Mouse (Mus musculus): ENCODE measurements around the gene B4galnt3.
"Not testable (repeated sequence)": the region's sequence is repeated elsewhere in the genome, so short reads cannot be mapped to it uniquely, and the experiment has no call there.

The B4galnt3 gene

DNA sequence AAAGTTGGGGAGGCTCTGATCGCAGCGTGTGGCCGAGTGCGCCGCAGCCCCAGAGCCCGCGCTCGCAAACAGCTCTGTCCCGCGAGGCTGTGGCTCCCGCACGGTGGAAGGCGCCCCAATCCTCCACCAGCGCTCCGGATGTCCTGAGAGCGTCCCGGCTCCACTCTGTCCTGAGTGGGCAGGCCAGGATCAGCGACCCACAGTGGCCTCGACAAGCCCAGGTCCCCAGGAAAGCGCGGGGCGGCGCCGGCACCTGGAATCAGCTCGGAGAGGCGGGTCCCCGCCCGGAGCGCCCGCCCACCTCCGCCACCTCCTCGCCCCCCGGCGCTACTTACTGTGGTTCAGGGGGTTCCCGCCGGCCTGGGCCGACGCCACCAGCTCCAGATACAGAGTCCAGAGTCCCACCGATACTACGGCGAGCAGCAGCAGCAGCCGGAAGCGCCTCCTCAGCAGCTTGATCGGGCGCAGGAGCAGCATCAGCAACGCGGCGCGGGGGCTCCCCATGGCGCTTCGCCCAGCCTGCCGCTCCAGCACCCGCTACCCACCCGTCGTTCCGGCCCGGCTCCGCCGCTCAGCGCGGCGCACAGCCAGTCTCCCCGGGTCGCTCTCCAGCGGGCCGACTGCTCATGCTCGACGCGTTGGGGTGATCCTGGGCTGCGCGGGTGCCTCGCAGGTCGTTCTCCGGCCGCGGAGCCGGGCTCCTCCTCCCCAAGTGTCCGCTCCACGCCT lies at the start of gene B4galnt3, which contains the start of gene D330020A13Rik:
B4galnt3 (minus strand) TSS at position 504 of the 729 bp plus-strand sequence.
D330020A13Rik (plus strand) TSS at position 309 of the 729 bp plus-strand sequence.
- no peak for DNase-seq (ENCODE audit: low spot score)

DNA sequence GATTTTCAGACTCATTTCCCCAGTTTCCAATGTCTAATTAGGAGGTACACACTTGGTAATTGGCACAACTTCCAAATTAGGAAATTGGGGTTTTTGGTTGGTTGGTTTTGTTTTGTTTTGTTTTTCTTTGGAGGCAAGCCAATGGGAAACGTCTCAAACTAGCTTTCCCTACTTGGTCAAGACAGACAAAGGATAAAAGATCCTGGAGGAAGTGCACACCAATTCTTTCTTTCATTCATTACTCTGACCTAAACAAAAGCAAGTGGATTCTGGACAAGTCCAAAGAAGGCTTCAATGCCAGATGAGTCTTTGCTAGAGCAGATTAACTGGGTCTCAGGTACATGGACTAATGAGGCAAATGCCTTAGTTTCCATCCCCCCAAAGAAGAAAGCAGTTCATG lies 49.6 kb upstream of the B4galnt3 start:
- no peak for DNase-seq (ENCODE audit: low spot score)

DNA sequence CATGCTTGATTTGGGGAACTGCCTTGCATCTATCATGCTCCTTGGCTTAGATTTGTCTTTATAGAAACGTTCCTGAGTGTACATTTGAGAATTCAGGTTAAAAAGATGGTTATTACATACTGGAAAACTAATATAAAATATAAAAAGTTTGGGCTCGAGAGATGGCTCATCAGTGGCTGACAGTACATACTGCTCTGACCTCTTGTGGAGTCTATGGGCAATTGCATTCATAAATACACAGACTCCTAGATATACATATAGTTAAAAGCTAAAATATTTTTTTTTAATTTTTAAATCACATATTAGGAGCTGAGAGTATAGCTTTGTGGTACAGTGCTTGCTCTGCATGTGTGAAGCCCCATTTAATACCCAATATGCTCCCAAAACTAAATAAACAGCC lies 38.0 kb upstream of the B4galnt3 start:
- DNase-seq (ENCODE audit: low spot score): no peak

DNA sequence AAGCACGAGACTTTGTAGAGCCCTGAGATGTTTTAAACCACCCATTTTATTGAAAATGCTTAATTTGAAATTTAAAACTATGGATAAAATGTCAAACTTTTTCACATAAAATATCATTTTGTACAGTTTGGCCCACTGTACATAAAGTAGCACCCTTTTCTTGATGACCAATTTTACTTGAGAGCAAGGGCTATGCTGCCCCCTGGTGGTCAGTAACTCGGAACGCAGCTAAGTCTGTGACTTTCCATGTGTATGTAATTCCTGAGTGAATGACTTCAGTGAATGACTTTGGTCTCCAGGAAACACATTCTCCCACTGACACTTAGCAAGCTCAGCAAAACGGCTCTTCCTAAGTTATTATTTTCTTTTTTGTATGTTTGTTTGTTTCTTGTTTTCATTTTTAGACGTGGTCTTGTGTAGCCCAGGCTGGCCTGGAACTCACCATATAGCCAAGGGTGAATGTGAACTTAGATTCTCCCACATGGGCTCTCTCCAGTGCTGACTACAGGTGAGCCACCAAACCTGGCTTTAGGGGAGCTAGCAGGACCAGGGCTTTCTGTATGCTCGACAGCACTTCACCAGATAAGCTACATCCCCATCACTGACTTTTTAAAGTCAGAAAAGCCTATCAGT lies 30.1 kb upstream of the B4galnt3 start:
- DNase-seq (ENCODE audit: low spot score): peak; percentile 80

DNA sequence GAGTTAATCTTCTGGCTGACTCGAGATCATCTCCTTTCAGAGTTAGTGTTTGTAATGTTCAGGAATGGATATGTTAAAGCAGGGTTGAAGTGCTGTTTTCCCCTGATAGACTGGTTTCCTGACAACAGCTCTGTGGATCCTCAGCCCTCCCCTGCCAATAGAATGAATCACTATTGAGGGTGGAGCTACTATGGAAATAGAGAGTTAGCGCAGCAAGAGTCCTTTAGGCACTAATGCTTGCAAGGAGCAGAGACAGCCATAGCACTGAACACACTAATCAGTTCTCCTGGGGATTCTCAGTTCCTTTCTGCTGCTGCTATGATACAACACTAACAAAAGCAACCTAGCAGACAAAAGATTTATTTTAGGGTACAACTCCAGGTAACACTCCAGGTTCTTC lies 26.0 kb upstream of the B4galnt3 start:
- no peak for DNase-seq (ENCODE audit: low spot score)

DNA sequence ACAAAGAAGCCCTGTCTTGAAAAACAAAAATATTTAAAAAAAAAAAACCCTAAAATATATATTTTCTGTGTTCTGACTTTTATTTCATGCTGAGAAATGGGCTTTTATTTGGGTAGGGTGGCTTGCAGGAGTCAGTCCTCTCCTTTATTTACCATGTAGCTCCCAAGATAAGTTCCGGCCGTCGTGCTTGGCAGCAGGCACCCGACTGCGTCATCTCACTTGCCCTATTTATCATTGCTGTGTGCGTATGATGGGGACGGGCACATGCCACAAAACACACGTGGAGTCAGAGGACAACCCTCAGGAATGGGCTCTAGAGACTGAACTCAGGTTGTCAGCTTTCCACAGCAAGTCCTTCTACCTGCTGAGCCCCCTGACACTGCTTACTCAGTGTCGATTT lies 24.8 kb upstream of the B4galnt3 start:
- DNase-seq (ENCODE audit: low spot score): no peak

DNA sequence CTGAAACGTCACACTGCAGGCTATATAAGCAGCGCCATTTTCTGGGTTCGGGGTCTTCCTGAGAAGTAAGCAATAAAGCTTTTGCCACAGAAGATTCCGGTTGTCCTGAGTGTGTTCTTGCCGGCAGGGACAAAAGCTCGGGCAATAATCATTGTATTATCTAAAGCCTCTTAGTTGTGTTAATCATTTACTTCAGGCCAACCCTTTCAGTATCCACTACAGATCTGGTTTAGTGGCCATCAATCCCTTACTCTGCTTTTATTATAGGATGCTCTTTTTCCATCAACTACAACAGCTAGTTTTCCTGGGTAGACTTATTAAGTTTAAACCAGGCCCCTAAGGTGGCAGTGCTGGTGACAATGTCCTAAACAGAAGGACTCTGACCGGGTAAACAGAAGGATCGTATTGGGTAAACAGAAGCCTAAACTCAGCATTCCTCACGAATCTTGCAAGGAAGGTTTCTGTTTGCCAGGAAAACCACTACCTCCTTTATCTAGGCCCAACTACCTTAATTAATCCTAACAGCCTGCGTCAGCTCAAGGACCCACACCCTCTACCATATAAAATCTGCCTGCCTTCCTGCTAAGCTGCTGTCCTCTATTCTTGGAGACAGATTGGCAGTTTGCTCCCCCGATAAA lies 24.1 kb upstream of the B4galnt3 start:
- DNase-seq (ENCODE audit: low spot score): no peak

DNA sequence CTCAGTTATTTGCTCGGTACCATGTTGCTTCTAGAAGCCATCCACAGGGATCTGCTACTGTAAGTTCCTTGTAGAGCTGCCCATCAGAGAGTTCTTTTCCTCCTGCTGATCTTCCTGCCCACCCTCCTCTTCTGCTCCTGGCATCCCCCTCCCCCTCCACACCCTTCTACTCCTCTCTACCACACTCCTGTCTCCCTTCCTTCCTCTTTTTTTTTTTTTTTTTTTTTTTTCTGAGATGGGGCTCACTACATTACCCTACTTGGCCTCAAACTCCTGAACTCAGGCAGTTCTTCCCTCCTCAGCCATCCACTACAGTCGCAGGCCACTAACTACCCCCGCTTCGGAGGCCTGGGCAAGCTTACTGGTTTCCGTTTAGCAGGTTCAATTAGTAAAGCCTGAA lies 18.1 kb upstream of the B4galnt3 start:
- no peak for DNase-seq (ENCODE audit: low spot score)

DNA sequence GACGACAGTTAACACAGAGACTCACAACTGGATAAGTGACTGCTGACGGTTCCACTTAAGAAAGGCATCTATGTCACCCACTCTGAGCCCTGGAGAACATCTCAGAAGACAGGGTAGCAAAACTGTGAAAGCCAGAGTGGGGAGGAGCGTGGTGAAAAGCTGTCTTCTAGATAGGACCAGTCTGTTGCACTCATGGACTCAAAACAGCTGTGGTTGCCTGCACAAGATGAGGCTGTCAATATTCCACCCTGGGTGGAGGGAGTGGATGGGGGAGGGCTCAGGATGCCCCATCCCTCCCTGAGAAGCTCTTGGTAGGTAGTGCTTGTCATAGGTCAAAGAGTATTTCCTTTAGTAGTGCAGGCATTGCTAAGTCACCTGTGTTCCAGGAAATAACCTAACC lies 15.4 kb upstream of the B4galnt3 start:
- no peak for DNase-seq (ENCODE audit: low spot score)

DNA sequence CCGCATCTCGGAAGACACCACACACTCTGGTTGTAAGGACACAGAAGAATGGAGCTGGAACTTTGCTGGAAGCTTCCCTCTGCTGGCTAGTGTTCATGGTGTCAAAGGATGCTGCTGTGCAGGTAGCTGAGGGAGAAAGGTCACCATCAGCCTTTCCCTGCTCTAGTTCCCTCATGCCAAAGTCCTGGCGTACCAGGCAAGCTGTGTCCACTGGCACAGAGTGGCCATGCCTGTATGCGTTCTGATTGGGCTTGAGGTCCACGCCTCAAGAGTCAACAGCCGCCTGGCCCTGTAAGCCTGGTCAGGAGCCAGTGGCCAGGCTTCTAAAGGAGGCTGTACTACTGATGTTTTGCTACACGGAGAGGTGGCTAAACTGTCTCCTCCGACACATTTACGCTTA lies 15.0 kb upstream of the B4galnt3 start:
- no peak for DNase-seq (ENCODE audit: low spot score)

DNA sequence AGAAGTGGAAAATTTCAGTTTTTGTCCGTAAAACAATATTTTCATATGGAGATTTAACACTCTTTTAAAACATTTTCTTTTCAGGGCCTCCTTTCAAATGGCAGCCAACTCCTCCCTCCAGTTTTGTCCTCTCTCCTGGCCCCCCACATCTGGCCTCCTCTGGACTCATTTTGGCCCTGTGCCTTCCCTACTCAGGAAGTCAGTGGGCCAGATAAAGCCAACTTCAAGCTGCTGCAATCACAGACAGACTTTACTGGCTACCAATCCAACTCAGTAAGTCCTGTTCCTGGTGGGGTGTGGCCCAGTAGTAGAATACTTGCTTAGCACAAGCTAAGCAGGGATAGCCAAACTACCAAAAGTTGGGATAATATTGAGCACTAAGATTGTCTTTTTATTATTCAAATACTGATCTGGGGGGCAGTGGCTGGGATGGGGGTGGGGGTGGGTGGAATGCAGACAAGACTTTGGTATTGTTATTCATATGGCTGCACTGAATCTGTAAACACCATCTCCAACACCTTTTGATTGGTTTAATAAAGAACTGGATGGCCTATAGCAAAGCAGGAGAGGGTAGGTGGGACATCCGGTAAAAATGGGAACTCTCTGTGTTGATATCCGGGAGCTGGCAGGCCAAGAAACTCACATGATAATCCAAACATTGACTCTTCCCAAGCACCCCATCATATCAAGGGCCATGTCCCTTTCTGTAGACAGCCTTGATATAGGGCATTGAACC lies 12.7 kb upstream of the B4galnt3 start:
- DNase-seq (ENCODE audit: low spot score): no peak

DNA sequence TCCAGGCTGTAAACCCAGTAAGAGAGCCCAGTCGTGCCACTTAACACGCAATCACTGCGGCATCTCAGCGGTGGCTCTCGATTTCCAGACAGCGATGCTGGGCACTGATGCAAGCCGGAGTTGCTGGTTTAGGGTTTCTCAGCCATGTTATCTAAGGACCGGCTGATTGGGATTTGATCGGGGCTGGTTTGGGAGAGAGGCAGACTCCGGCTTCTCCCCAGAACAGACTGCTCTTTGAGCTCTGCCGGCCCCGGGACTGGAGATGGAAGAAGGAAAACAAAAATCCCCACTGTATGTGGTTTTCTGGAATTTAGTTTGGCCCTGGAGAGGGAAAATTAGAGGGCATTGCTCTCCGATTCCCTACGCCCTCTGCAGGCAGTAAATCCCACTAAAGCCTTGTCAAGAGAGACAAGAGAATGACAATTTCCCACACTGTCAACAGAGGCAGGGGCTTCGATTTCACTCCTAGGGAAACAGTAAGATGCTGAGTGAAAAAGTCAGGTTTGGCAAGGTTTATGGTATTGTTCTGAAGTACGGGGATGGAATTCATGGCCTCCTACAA lies 8.5 kb upstream of the B4galnt3 start:
- no peak for DNase-seq (ENCODE audit: low spot score)

DNA sequence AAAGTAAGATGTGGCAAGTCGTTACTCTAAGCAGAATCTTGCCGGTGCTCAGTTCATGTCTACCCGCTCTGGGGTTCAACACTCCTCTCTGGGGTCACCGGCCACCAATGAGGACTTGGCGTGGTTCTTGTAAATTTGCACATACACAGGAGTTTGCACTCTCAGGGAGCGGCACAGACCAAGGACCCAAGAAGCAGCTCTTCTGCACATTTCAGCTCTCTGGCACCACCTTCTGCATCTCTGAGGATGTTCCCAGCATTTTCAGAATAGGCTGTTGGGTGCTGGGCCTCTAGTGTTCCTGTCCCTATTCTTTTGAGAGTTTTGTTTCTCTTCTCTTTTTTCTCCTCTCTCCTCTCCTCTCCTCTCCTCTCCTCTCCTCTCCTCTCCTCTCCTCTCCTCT lies 6.8 kb upstream of the B4galnt3 start:
- DNase-seq (ENCODE audit: low spot score): no peak

DNA sequence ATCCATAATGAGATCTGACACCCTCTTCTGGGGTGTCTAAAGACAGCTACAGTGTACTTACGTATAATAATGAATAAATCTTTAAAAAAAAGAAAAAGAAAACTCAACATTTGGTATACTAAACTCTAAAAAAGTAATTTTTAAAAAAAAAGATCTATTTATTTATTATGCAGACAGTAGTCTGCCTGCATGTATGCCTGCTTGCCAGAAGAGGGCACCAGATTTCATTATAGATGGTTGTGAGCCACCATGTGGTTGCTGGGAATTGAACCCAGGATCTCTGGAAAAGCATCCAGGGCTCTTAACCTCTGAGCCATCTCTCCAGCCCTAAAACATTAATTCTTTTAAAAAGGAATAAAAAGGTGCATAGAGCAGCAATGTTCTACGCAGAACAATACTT lies 2.2 kb upstream of the B4galnt3 start:
- not testable (repeated sequence) for DNase-seq (ENCODE audit: low spot score)

DNA sequence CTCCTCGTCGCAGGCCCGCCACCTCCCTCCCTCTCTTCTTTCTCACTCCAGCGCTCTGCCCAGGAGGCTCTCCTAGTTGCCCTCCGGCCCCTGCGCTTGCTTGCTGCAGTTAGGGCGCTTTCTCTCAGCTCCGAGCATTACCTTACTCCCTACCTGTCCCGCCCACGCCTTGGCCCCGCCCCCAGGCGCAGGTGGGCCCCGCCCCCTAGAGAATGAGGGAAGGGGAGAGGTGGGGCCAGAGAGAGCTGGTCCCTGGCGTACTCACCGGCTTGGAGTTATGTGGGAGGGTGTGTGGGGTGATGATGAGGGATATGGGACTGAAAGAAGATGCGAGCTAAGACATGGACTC lies 400 bp upstream of the B4galnt3 start:
- DNase-seq (ENCODE audit: low spot score): no peak

DNA sequence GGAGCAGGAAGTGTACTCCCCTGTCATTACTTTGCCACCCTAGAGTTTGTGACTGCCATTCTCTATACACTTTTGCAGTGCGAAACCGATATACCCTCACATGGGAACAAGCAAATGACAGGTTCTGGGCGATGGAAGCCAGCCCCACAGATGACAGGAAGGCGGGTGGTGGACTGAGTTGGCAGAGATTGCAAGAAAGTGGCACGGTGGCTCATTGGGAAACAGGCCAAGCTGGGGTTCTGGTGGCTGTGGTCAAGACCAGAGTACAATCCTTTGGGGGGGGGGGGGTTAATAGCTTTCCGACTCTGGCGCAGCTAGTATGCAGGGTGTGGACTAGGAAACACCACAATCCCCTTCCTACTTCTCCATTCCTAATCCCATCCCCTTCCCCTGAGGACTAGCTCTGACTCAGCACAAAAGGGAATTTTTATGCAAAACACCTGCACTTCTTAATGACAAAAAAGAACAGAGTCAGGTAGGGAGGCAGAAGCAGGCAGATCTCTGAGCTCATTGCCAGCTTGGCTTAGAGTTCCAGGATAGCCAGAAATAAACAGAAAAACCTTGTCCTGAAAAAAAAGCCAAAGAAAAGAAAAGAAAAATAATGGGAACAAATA lies 2.9 kb downstream of the B4galnt3 start:
- DNase-seq (ENCODE audit: low spot score): no peak

DNA sequence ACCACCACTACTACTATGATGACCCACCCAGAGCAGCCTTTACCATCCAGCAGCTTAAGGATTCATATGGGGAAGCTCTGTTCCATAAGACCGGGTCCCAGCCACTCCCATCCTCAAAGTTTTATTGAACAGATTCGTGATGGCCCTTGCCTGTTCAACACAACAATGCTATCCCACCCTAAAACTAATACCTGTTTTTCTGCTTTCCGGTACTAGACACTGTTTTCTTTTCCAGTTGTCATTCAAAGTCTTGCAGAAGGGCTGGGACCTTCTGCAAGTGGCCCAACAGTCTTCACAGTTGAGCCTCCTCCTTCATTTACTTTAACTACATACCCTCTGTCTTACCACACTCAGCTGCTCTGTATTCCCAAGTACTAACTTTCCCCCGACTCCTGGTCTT lies 4.9 kb downstream of the B4galnt3 start:
- no peak for DNase-seq (ENCODE audit: low spot score)

DNA sequence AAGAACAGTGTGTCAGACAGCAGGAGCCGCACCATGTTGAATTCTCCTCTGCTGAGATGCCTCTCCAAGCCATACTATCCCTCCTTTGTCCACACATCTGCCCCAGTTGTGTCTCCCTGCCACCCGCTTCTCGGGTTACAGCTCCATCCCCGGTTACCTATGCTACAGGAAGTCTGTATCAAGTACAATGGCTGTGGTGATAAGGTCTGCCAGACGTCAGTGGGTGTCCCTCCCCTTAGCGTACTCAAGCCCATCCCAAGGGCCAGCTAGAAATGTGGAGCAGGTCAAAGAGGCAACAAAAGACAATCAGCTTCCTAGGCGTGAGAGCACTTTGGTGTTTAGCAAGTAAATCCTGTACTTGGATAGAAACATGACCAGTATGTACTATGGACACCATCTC lies 5.8 kb downstream of the B4galnt3 start:
- no peak for DNase-seq (ENCODE audit: low spot score)

DNA sequence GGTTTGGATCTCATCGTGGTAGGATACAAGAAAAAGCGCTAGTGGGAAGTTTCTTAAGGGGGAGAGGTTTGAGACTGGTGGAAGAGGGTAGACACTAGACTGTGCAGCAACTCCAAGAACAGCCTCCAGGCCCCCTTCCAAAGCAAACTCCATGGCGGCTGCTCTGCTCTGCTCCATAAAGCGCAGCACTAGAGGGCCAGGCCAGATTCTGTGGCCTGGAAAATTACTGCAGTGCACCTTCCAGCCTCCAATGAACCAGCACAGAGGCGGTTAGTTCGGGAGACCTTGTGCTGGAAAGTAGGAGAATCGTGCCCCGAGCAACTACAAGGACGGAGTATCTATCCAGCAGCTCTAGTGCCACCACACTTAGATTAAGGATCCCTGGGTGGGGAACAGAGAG lies 7.1 kb downstream of the B4galnt3 start:
- DNase-seq (ENCODE audit: low spot score): no peak

DNA sequence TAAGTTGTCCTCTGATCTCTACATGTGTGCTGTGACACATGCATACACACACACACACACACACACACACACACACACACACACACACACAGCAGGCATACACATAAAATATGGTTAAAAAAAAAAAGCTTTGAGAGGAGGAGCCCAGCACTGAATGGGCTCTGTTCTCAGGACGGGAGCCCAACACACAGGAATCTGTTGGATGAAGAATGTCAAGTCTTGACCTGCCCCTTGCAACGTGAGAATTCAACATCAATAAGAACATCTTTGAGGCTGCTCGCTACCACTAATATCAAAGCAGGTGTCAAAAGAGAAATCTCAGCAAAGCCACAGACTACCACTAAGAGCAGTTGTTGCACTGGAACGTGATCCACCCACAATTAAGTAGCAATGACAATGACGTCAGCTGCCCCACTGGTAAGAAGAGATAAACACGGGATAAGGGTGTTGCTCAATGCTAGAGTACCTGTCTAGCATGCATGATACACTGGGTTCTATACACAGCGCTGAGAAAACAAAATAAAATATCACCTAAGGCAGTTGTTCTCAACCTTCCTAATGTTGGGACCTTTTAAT lies 17.4 kb downstream of the B4galnt3 start:
- no peak for DNase-seq (ENCODE audit: low spot score)

DNA sequence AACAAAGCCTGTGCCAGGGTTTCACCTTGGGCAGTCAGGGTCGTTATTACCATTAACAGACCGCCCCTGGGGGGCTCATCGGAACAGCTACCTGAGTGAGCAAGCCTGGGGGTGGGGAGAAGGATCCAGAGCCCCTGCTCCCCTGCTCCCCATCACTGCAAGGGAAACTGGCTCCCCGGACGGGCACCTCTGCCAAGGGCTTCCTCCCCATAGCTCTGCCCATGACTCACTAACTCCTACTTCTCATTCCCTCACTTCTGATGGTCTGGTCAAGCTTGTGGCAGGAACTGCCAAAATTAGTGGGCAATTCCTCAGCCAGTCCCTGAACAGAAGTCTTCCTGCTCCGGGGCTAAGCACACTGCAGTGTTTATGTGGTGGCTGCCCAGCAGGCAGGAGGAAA lies 19.1 kb downstream of the B4galnt3 start:
- DNase-seq (ENCODE audit: low spot score): no peak

DNA sequence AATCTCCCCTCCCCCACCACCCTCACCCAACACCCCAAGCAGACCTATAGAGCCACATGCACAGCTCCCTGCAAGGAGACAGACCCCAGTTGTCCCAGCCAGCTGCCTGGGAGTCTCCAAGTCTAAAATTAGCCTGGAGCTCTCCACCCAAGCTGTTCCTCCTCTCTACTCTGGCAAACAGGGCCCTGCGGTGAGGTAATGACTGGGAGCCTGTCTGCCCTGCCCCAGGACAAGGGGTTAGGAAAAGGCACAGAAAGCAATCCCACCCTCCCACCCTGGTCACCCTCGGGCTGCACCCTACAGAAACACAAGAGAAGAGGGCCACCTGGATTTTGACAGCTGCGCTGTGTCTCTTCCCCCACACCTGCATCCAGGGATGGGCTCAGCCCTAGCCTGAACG lies 19.5 kb downstream of the B4galnt3 start:
- DNase-seq (ENCODE audit: low spot score): no peak

Data from c-Kit-positive CD71-positive TER-119-positive erythroid progenitor cells, embryonic 14.5 days (primary cell).